Mouse (Mus musculus) megakaryocyte, embryonic 14.5 days (primary cell): ENCODE measurements at regions not wholly inside any gene's neighbourhood (a gene's known extent, or its start where the extent isn't known, plus 50 kb on each side); places are given as distances from the start of the nearest gene placed in this dataset.

Source experiments
- FLI1 ChIP-seq: IDR thresholded peaks from 2 replicates; pipeline ENCODE4 v1.6.1; 2012; ENCODE audit warnings: low read length, inconsistent platforms, mixed read lengths
- GATA1 ChIP-seq: IDR thresholded peaks from 3 replicates; pipeline ENCODE4 v1.6.1; 2012; ENCODE audit warnings: mixed read lengths, low read length, inconsistent platforms, borderline replicate concordance

GRCm38 (mm10) chr6:135575294-135575693, 212.9 kb downstream of the Emp1 start:
- no peak for TF ChIP-seq GATA1
- TF ChIP-seq FLI1, result no peak
